Comparison of ENCODE assay signal across 18 mouse cellular contexts in genomic region chr2:70399441-70400115, GRCm38 (mm10).
DNase-seq lines count a peak whose midpoint lies in the region; ATAC-seq and TF ChIP-seq lines count a peak whose summit lies in the region.
"Had no signal": no experiment of that assay in that cellular context is flagged by ENCODE, and none has a peak within 500 bp of the region (broad histone marks: within the 10 kb centered on the region; RNA-seq: fewer than 3 reads in every experiment).

No protein-coding gene starts in this region.

- no peaks in the 10 kb centered on the region for H3K9me3 ChIP-seq in hindbrain, embryonic 10.5 days
- H3K9me3 ChIP-seq in hindbrain, embryonic 11.5 days (ENCODE audit: control insufficient read depth, low read length), result no peaks in the 10 kb centered on the region
- no peaks in the 10 kb centered on the region for H3K9me3 ChIP-seq in embryonic facial prominence, embryonic 14.5 days (ENCODE audit: control insufficient read depth, low read length)
- H3K9me3 ChIP-seq: forebrain, embryonic 15.5 days; intestine, embryonic 15.5 days; limb, embryonic 13.5 days; liver, embryonic 15.5 days had no signal

- ATAC-seq in hindbrain, embryonic 11.5 days (ENCODE audit: low FRiP score), result no peak
- peak; percentile 74; the same call in 1 of the 2 replicates for ATAC-seq in embryonic facial prominence, embryonic 14.5 days (ENCODE audit: low read depth)
- ATAC-seq: forebrain, embryonic 15.5 days; intestine, embryonic 15.5 days; lung, postnatal 0 days had no signal

- no peak for TF ChIP-seq POLR2A in brain, embryonic 14.5 days (IDR thresholded peaks at IDR 0.05; ENCODE audit: borderline replicate concordance, extremely low read depth, insufficient read depth, insufficient read length, poor library complexity, severe bottlenecking)

- no peak for TF ChIP-seq CTCF in brain, embryonic 14.5 days (IDR thresholded peaks at IDR 0.05; ENCODE audit: borderline replicate concordance, extremely low read depth, insufficient read depth, insufficient read length)

- no peak overlapping the region for H3K4me3 ChIP-seq in hindbrain, embryonic 10.5 days
- no peak overlapping the region for H3K4me3 ChIP-seq in hindbrain, embryonic 11.5 days (ENCODE audit: low read depth, low read length)
- no peak overlapping the region for H3K4me3 ChIP-seq in embryonic facial prominence, embryonic 14.5 days (ENCODE audit: low read depth, low read length)
- H3K4me3 ChIP-seq: forebrain, embryonic 15.5 days; intestine, embryonic 15.5 days; limb, embryonic 13.5 days; liver, embryonic 15.5 days had no signal

- H3K27ac ChIP-seq in hindbrain, embryonic 10.5 days, result no peak overlapping the region
- H3K27ac ChIP-seq in hindbrain, embryonic 11.5 days (ENCODE audit: low read depth, low read length), result no peak overlapping the region
- H3K27ac ChIP-seq in embryonic facial prominence, embryonic 14.5 days (replicated peaks; ENCODE audit: low read depth, low read length), result no peak overlapping the region
- H3K27ac ChIP-seq: forebrain, embryonic 15.5 days; hindbrain, embryonic 14.5 days; intestine, embryonic 15.5 days; limb, embryonic 13.5 days; liver, embryonic 15.5 days; stomach, postnatal 0 days had no signal

- WGBS in hindbrain, embryonic 10.5 days, result 76% methylated on average over 15 of the region's 15 CpGs
- WGBS in hindbrain, embryonic 11.5 days, result 76% methylated on average over 15 of the region's 15 CpGs
- 54% methylated on average over 15 of the region's 15 CpGs for WGBS in embryonic facial prominence, embryonic 14.5 days

- H3K4me1 ChIP-seq in hindbrain, embryonic 10.5 days (replicated peaks), result no peaks in the 10 kb centered on the region
- H3K4me1 ChIP-seq in hindbrain, embryonic 11.5 days (replicated peaks; ENCODE audit: control insufficient read depth, insufficient read depth, low read length), result no peaks in the 10 kb centered on the region
- peaks cover 7% of the 10 kb centered on the region; the same call in 1 of the 2 replicates for H3K4me1 ChIP-seq in embryonic facial prominence, embryonic 14.5 days (ENCODE audit: control insufficient read depth, insufficient read depth, low read length)
- H3K4me1 ChIP-seq: intestine, embryonic 15.5 days; liver, embryonic 15.5 days had no signal

- H3K9ac ChIP-seq in hindbrain, embryonic 11.5 days (ENCODE audit: low read depth, low read length), result no peak overlapping the region
- H3K9ac ChIP-seq in embryonic facial prominence, embryonic 14.5 days (ENCODE audit: low read depth, low read length), result no peak overlapping the region
- H3K9ac ChIP-seq: forebrain, embryonic 15.5 days; hindbrain, embryonic 14.5 days; intestine, embryonic 15.5 days; limb, embryonic 13.5 days; liver, embryonic 15.5 days had no signal

- no peak overlapping the region for H3K4me2 ChIP-seq in hindbrain, embryonic 11.5 days (replicated peaks; ENCODE audit: low read depth, low read length)
- H3K4me2 ChIP-seq in embryonic facial prominence, embryonic 14.5 days (ENCODE audit: low read depth, low read length), result no peak overlapping the region
- H3K4me2 ChIP-seq: forebrain, embryonic 15.5 days; hindbrain, embryonic 14.5 days; intestine, embryonic 15.5 days; limb, embryonic 13.5 days; liver, embryonic 15.5 days had no signal

- H3K36me3 ChIP-seq in hindbrain, embryonic 10.5 days, result no peaks in the 10 kb centered on the region
- no peaks in the 10 kb centered on the region for H3K36me3 ChIP-seq in hindbrain, embryonic 11.5 days (ENCODE audit: control insufficient read depth, insufficient read depth, low read length)
- no peaks in the 10 kb centered on the region for H3K36me3 ChIP-seq in embryonic facial prominence, embryonic 14.5 days (ENCODE audit: control insufficient read depth, insufficient read depth, low read length)
- H3K36me3 ChIP-seq: forebrain, embryonic 15.5 days; intestine, embryonic 15.5 days; limb, embryonic 13.5 days; liver, embryonic 15.5 days had no signal

- H3K27me3 ChIP-seq in hindbrain, embryonic 10.5 days (ENCODE audit: insufficient read depth, poor library complexity, severe bottlenecking), result no peaks in the 10 kb centered on the region
- H3K27me3 ChIP-seq in hindbrain, embryonic 11.5 days (ENCODE audit: control insufficient read depth, insufficient read depth, low read length), result no peaks in the 10 kb centered on the region
- no peaks in the 10 kb centered on the region for H3K27me3 ChIP-seq in embryonic facial prominence, embryonic 14.5 days (replicated peaks; ENCODE audit: control insufficient read depth, insufficient read depth, low read length)
- H3K27me3 ChIP-seq: forebrain, embryonic 15.5 days; intestine, embryonic 15.5 days; limb, embryonic 13.5 days; liver, embryonic 15.5 days had no signal

- DNase-seq in hindbrain, embryonic 10.5 days (ENCODE audit: low spot score), result peak; percentile 15
- no peak for DNase-seq in hindbrain, embryonic 11.5 days (ENCODE audit: low spot score)
- peak; percentile 34 for DNase-seq in brain, embryonic 14.5 days (ENCODE audit: low read depth)
- DNase-seq in embryonic facial prominence, embryonic 14.5 days (ENCODE audit: low spot score), result peak; percentile 73
- DNase-seq in kidney, postnatal 10 days, result peak; percentile 31
- DNase-seq in urinary bladder, adult 2 months (ENCODE audit: low spot score), result no peak
- DNase-seq in adrenal gland, adult 8-10 months, result no peak
- DNase-seq: adrenal gland, adult 2 months; cerebellum, adult 11 months; cerebellum, postnatal 14 days; right cerebral cortex, postnatal 14 days had no signal

Comparison
In these comparisons a context has a peak if more than half of its experiments do, and no peak if none do; other contexts are left out.
1. DNase-seq: peak in hindbrain, embryonic 10.5 days (single experiment), brain, embryonic 14.5 days (single experiment), embryonic facial prominence, embryonic 14.5 days (single experiment) and kidney, postnatal 10 days (single experiment); none in hindbrain, embryonic 11.5 days (single experiment), urinary bladder, adult 2 months (single experiment) and adrenal gland, adult 8-10 months (single experiment).